Mouse (Mus musculus): ENCODE data around the gene Acsl5. TPM values are rescaled to one million over a fixed set of nuclear protein-coding genes. Genes with fewer than 3 reads are reported as not detected.

Acsl5 gene
- polyA plus RNA-seq, 1 experiment from 2014 or later = 58.4 TPM

GRCm38 (mm10) chr19:55313649-55314048, 61.9 kb downstream of the Acsl5 start:
- no peak overlapping the region for H3K27ac ChIP-seq (ENCODE audit: low read length)
- 95% methylated on average over 2 of the region's 2 CpGs for WGBS
- no peak for ATAC-seq (ENCODE audit: low FRiP score, low TSS enrichment)
- H3K4me2 ChIP-seq (replicated peaks; ENCODE audit: low read depth, low read length) = no peak overlapping the region
- no peak overlapping the region for H3K9ac ChIP-seq (replicated peaks; ENCODE audit: low read length)
- peaks cover 23% of the 10 kb centered on the region for H3K4me1 ChIP-seq (ENCODE audit: insufficient read depth, low read length)
- no peaks in the 10 kb centered on the region for H3K9me3 ChIP-seq (ENCODE audit: low read length)
- peaks cover 32% of the 10 kb centered on the region for H3K36me3 ChIP-seq (ENCODE audit: insufficient read depth, low read length)
- no peak overlapping the region for H3K4me3 ChIP-seq (ENCODE audit: low read length)
- no peaks in the 10 kb centered on the region for H3K27me3 ChIP-seq (ENCODE audit: insufficient read depth, low read length)

GRCm38 (mm10) chr19:55315452-55316108, 63.8 kb downstream of the Acsl5 start, which contains the start of gene Zdhhc6:
Gene Zdhhc6 (minus strand): TSS chr19:55316032.
- ATAC-seq (ENCODE audit: low FRiP score, low TSS enrichment) = peak; percentile 79
- H3K36me3 ChIP-seq (ENCODE audit: insufficient read depth, low read length) = peaks cover 19% of the 10 kb centered on the region
- H3K9ac ChIP-seq (replicated peaks; ENCODE audit: low read length) = peak within 1 kb of the TSS; percentile 93
- peaks cover 23% of the 10 kb centered on the region for H3K4me1 ChIP-seq (ENCODE audit: insufficient read depth, low read length)
- peak within 1 kb of the TSS; percentile 98 for H3K4me3 ChIP-seq (ENCODE audit: low read length)
- under 1% methylated on average over 60 of the region's 60 CpGs for WGBS
- peak within 1 kb of the TSS; percentile 90 for H3K27ac ChIP-seq (ENCODE audit: low read length)
- H3K9me3 ChIP-seq (ENCODE audit: low read length) = no peaks in the 10 kb centered on the region
- peak within 1 kb of the TSS; percentile 96 for H3K4me2 ChIP-seq (replicated peaks; ENCODE audit: low read depth, low read length)
- H3K27me3 ChIP-seq (ENCODE audit: insufficient read depth, low read length) = no peaks in the 10 kb centered on the region

GRCm38 (mm10) chr19:55316109-55316714, 64.5 kb downstream of the Acsl5 start, which contains the start of gene Vti1a:
Gene Vti1a (plus strand): TSS chr19:55316295.
- H3K36me3 ChIP-seq (ENCODE audit: insufficient read depth, low read length) = peaks cover 14% of the 10 kb centered on the region; the same call in 1 of the 2 replicates
- H3K9me3 ChIP-seq (ENCODE audit: low read length) = no peaks in the 10 kb centered on the region
- no peaks in the 10 kb centered on the region for H3K27me3 ChIP-seq (ENCODE audit: insufficient read depth, low read length)
- H3K4me1 ChIP-seq (ENCODE audit: insufficient read depth, low read length) = peaks cover 23% of the 10 kb centered on the region
- H3K9ac ChIP-seq (replicated peaks; ENCODE audit: low read length) = peak within 1 kb of the TSS; percentile 93
- H3K27ac ChIP-seq (ENCODE audit: low read length) = peak within 1 kb of the TSS; percentile 90
- peak within 1 kb of the TSS; percentile 98 for H3K4me3 ChIP-seq (ENCODE audit: low read length)
- H3K4me2 ChIP-seq (replicated peaks; ENCODE audit: low read depth, low read length) = peak within 1 kb of the TSS; percentile 96
- ATAC-seq (ENCODE audit: low FRiP score, low TSS enrichment) = peak; percentile 94
- under 1% methylated on average over 48 of the region's 48 CpGs for WGBS

- H3K27me3 ChIP-seq (ENCODE audit: insufficient read depth, low read length) = no peaks in the 10 kb centered on the region
- H3K4me1 ChIP-seq (ENCODE audit: insufficient read depth, low read length) = peaks cover 23% of the 10 kb centered on the region
- no peaks in the 10 kb centered on the region for H3K9me3 ChIP-seq (ENCODE audit: low read length)
- whole genome bisulfite sequencing = 50% methylated on average over 10 of the region's 10 CpGs
- peak overlapping the region; percentile 96 for H3K4me2 ChIP-seq (replicated peaks; ENCODE audit: low read depth, low read length)
- H3K27ac ChIP-seq (ENCODE audit: low read length) = no peak overlapping the region
- H3K9ac ChIP-seq (replicated peaks; ENCODE audit: low read length) = peak overlapping the region; percentile 93
- peak overlapping the region; percentile 98 for H3K4me3 ChIP-seq (ENCODE audit: low read length)
- H3K36me3 ChIP-seq (ENCODE audit: insufficient read depth, low read length) = peaks cover 8% of the 10 kb centered on the region; the same call in 1 of the 2 replicates
- no peak for ATAC-seq (ENCODE audit: low FRiP score, low TSS enrichment)
These were observed 65.2 kb downstream of the Acsl5 start for GRCm38 (mm10) chr19:55316901-55317300.

GRCm38 (mm10) chr19:55319036-55319435, 67.3 kb downstream of the Acsl5 start:
- no peak overlapping the region for H3K4me2 ChIP-seq (replicated peaks; ENCODE audit: low read depth, low read length)
- H3K27me3 ChIP-seq (ENCODE audit: insufficient read depth, low read length) = no peaks in the 10 kb centered on the region
- ATAC-seq (ENCODE audit: low FRiP score, low TSS enrichment) = no peak
- H3K4me3 ChIP-seq (ENCODE audit: low read length) = no peak overlapping the region
- 64% methylated on average over 3 of the region's 3 CpGs for WGBS
- peaks cover 18% of the 10 kb centered on the region for H3K4me1 ChIP-seq (ENCODE audit: insufficient read depth, low read length)
- H3K9ac ChIP-seq (replicated peaks; ENCODE audit: low read length) = no peak overlapping the region
- H3K36me3 ChIP-seq (ENCODE audit: insufficient read depth, low read length) = peaks cover 14% of the 10 kb centered on the region
- H3K27ac ChIP-seq (ENCODE audit: low read length) = no peak overlapping the region
- no peaks in the 10 kb centered on the region for H3K9me3 ChIP-seq (ENCODE audit: low read length)

GRCm38 (mm10) chr19:55319521-55319920, 67.8 kb downstream of the Acsl5 start:
- H3K4me2 ChIP-seq (replicated peaks; ENCODE audit: low read depth, low read length) = no peak overlapping the region
- whole genome bisulfite sequencing = 66% methylated on average over 5 of the region's 5 CpGs
- no peaks in the 10 kb centered on the region for H3K27me3 ChIP-seq (ENCODE audit: insufficient read depth, low read length)
- peaks cover 15% of the 10 kb centered on the region for H3K4me1 ChIP-seq (ENCODE audit: insufficient read depth, low read length)
- peaks cover 14% of the 10 kb centered on the region for H3K36me3 ChIP-seq (ENCODE audit: insufficient read depth, low read length)
- H3K9me3 ChIP-seq (ENCODE audit: low read length) = no peaks in the 10 kb centered on the region
- no peak overlapping the region for H3K9ac ChIP-seq (replicated peaks; ENCODE audit: low read length)
- H3K27ac ChIP-seq (ENCODE audit: low read length) = no peak overlapping the region
- no peak overlapping the region for H3K4me3 ChIP-seq (ENCODE audit: low read length)
- no peak for ATAC-seq (ENCODE audit: low FRiP score, low TSS enrichment)

- no peak overlapping the region for H3K27ac ChIP-seq (ENCODE audit: low read length)
- no peaks in the 10 kb centered on the region for H3K9me3 ChIP-seq (ENCODE audit: low read length)
- ATAC-seq (ENCODE audit: low FRiP score, low TSS enrichment) = no peak
- H3K27me3 ChIP-seq (ENCODE audit: insufficient read depth, low read length) = no peaks in the 10 kb centered on the region
- no peak overlapping the region for H3K4me2 ChIP-seq (replicated peaks; ENCODE audit: low read depth, low read length)
- peaks cover 14% of the 10 kb centered on the region for H3K36me3 ChIP-seq (ENCODE audit: insufficient read depth, low read length)
- H3K4me1 ChIP-seq (ENCODE audit: insufficient read depth, low read length) = peaks cover under 1% of the 10 kb centered on the region; the same call in 1 of the 2 replicates
- no peak overlapping the region for H3K4me3 ChIP-seq (ENCODE audit: low read length)
- no peak overlapping the region for H3K9ac ChIP-seq (replicated peaks; ENCODE audit: low read length)
- WGBS = 94% methylated on average over 8 of the region's 8 CpGs
These were observed 70.9 kb downstream of the Acsl5 start for GRCm38 (mm10) chr19:55322604-55323003.

- Histone ChIP-seq H3K36me3 (ENCODE audit: insufficient read depth, low read length) (peaks cover 33% of the 10 kb centered on the region), H3K27me3 (ENCODE audit: insufficient read depth, low read length) (no peaks in the 10 kb centered on the region), H3K9ac (replicated peaks; ENCODE audit: low read length) (no peak overlapping the region), H3K4me2 (replicated peaks; ENCODE audit: low read depth, low read length) (no peak overlapping the region), H3K9me3 (ENCODE audit: low read length) (no peaks in the 10 kb centered on the region), H3K27ac (ENCODE audit: low read length) (no peak overlapping the region), H3K4me1 (ENCODE audit: insufficient read depth, low read length) (no peaks in the 10 kb centered on the region), H3K4me3 (ENCODE audit: low read length) (no peak overlapping the region)
- ATAC-seq (ENCODE audit: low FRiP score, low TSS enrichment) = no peak
- WGBS = 86% methylated on average over 4 of the region's 4 CpGs
These were observed 75.8 kb downstream of the Acsl5 start for GRCm38 (mm10) chr19:55327510-55327909.

GRCm38 (mm10) chr19:55331776-55332175, 80.0 kb downstream of the Acsl5 start:
- no peaks in the 10 kb centered on the region for H3K4me1 ChIP-seq (ENCODE audit: insufficient read depth, low read length)
- no peak overlapping the region for H3K4me2 ChIP-seq (replicated peaks; ENCODE audit: low read depth, low read length)
- no peak overlapping the region for H3K27ac ChIP-seq (ENCODE audit: low read length)
- H3K9me3 ChIP-seq (ENCODE audit: low read length) = no peaks in the 10 kb centered on the region
- no peaks in the 10 kb centered on the region for H3K27me3 ChIP-seq (ENCODE audit: insufficient read depth, low read length)
- no peak overlapping the region for H3K9ac ChIP-seq (replicated peaks; ENCODE audit: low read length)
- ATAC-seq (ENCODE audit: low FRiP score, low TSS enrichment) = no peak
- H3K4me3 ChIP-seq (ENCODE audit: low read length) = no peak overlapping the region
- 91% methylated on average over 5 of the region's 5 CpGs for WGBS
- peaks cover 19% of the 10 kb centered on the region for H3K36me3 ChIP-seq (ENCODE audit: insufficient read depth, low read length)
